Mouse (Mus musculus): ENCODE measurements around the gene Map3k13.

DNA sequence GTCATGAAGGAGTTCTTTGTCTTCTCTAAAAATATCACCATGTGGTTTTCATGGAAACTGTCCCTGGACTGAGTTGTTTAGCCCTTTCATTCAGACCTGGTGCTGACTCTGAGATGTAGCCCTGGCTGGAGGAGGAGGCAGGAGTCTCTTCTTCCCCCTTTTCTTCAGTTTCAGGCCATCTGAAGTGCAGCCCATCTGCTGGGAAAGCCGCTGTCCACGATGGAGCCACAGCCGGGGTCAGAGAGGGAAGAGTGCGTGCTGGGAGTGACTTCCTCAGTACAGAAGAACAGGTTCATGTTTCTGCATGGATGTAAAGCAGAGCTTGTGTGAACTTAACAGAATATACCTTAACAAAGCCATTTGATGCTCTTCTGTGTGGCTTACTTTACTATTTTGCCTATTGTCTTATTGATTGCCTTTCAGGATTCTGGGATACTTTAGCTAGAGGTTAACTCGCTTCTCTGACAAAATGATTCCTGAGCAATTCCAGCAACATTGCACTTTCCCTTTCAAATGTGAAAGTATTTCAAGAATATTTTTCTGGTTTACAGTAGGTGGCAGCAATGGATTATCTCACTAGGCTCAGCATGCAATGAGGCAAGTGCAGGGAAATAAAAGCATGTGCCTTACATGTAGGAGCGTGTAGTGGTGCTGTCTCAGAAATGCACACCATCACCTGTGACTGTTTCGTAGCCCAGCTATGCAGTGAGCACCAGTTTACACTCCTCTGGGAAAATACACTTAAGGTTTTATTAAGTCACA, 42.3 kb downstream of the Map3k13 start:
- TF ChIP-seq CTCF (IDR thresholded peaks at IDR 0.05; ENCODE audit: borderline replicate concordance, insufficient read depth, low read depth, low read length) (peak; percentile 49; the same call in 1 of the 2 replicates), POLR2A (IDR thresholded peaks at IDR 0.05; ENCODE audit: borderline replicate concordance, insufficient read depth, low read length) (no peak)
